39 mouse cellular contexts compared by ENCODE assay signal in the genomic region with DNA sequence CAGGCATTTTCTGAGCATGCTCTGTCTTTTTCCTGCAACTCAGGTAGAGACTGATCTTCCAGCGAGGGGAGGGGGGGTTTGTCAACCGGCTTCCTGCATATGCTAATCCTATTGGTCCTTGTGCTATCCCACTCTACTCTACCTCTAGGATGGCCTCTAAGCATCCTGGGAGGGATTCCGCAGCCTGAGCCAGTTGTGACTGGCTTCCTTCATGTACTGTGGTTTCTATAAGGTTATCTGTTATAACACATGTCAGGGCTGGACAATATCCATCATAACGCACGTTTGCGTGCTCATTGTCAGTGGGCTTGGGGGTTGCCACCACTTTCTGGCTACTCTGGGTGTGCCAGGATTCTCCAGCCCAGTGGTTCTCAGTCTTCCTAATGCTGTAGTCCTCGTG. TPM values are rescaled to one million over a fixed set of nuclear protein-coding genes. Genes with fewer than 3 reads are reported as not detected.
A peak's percentile ranks its signal among the peaks of the same experiment; 100 is the strongest.
DNase-seq lines count a peak whose midpoint lies in the region; ATAC-seq and TF ChIP-seq lines count a peak whose summit lies in the region.
"Had no signal": no experiment of that assay in that cellular context is flagged by ENCODE, and none has a peak within 500 bp of the region (broad histone marks: within the 10 kb centered on the region; RNA-seq: fewer than 3 reads in every experiment).

No protein-coding gene starts in this region.

- H3K9ac ChIP-seq in MEL (ENCODE audit: control insufficient read depth, low read depth, low read length, poor library complexity, severe bottlenecking) = no peak overlapping the region; the same call in 1 of the 2 replicates
- peak overlapping the region; percentile 41 for H3K9ac ChIP-seq in liver, embryonic 14.5 days (replicated peaks)
- H3K9ac ChIP-seq: forebrain, postnatal 0 days; heart, embryonic 15.5 days; lung, embryonic 15.5 days; midbrain, embryonic 12.5 days; neural tube, embryonic 12.5 days had no signal

- no peaks in the 10 kb centered on the region for H3K27me3 ChIP-seq in MEL (ENCODE audit: control insufficient read depth in 1 of 2, insufficient read depth in 2 of 2, low read length in 2 of 2)
- H3K27me3 ChIP-seq in liver, embryonic 14.5 days (ENCODE audit: control insufficient read depth, insufficient read depth, low read length) = no peaks in the 10 kb centered on the region
- H3K27me3 ChIP-seq: lung, embryonic 15.5 days; neural tube, embryonic 12.5 days had no signal

- no peak overlapping the region for H3K4me3 ChIP-seq in MEL (ENCODE audit: control insufficient read depth in 1 of 2, insufficient read depth in 1 of 2, low read depth in 2 of 2, low read length in 2 of 2)
- no peak overlapping the region for H3K4me3 ChIP-seq in liver, embryonic 14.5 days (ENCODE audit: insufficient read depth in 1 of 2, low read depth in 2 of 2, low read length in 2 of 2)
- H3K4me3 ChIP-seq: heart, embryonic 10.5 days; heart, embryonic 15.5 days; lung, embryonic 15.5 days; midbrain, embryonic 12.5 days; myocyte; neural tube, embryonic 12.5 days had no signal

- ATAC-seq in erythroid progenitor cell, adult 5-6 weeks (replicated peaks; ENCODE audit: low FRiP score, poor library complexity, severe bottlenecking) = peak; percentile 64
- peak; percentile 48 for ATAC-seq in liver, embryonic 14.5 days (ENCODE audit: insufficient read depth)
- peak; percentile 51 for ATAC-seq in megakaryocyte-erythroid progenitor cell, adult 5-6 weeks (replicated peaks; ENCODE audit: low FRiP score, low TSS enrichment, poor library complexity, severe bottlenecking)
- ATAC-seq: forebrain, postnatal 0 days; hindbrain, embryonic 16.5 days; Patski had no signal

- H3K4me1 ChIP-seq in MEL (ENCODE audit: control insufficient read depth in 1 of 2, insufficient read depth in 2 of 2, low read length in 2 of 2) = peaks cover 29 to 52% of the 10 kb centered on the region in 2 experiments
- H3K4me1 ChIP-seq in liver, embryonic 14.5 days (replicated peaks; ENCODE audit: control insufficient read depth in 2 of 2, insufficient read depth in 2 of 2, low read length in 1 of 2) = peaks cover 66 to 77% of the 10 kb centered on the region in 2 experiments
- H3K4me1 ChIP-seq: lung, embryonic 15.5 days had no signal

- peaks cover 0 to 49% of the 10 kb centered on the region in 2 experiments; a peak in 2 of 4 replicates for H3K36me3 ChIP-seq in MEL (ENCODE audit: control insufficient read depth in 1 of 2, insufficient read depth in 2 of 2, low read length in 2 of 2)
- no peaks in the 10 kb centered on the region for H3K36me3 ChIP-seq in liver, embryonic 14.5 days (replicated peaks; ENCODE audit: control insufficient read depth, insufficient read depth, low read depth)
- H3K36me3 ChIP-seq: heart, embryonic 10.5 days; heart, embryonic 15.5 days; lung, embryonic 15.5 days; midbrain, embryonic 12.5 days; neural tube, embryonic 12.5 days had no signal

- WGBS in liver, embryonic 14.5 days (ENCODE audit: insufficient replicate concordance) = 13% methylated on average over 7 of the region's 7 CpGs

- TF ChIP-seq CTCF in MEL (IDR thresholded peaks at IDR 0.05 in 2 of 3, conservative IDR thresholded peaks at IDR 0.05 in 1 of 3; ENCODE audit: control insufficient read depth in 1 of 3, insufficient read depth in 1 of 3, low read depth in 2 of 3, low read length in 3 of 3, poor library complexity in 1 of 3, severe bottlenecking in 1 of 3) = no peak
- TF ChIP-seq CTCF in liver, embryonic 14.5 days (IDR thresholded peaks at IDR 0.05; ENCODE audit: low read depth) = no peak

- peak in 1 of 2 experiments; percentile 32; a peak in 1 of 4 replicates for TF ChIP-seq POLR2A in MEL (IDR thresholded peaks at IDR 0.05; ENCODE audit: control insufficient read depth in 1 of 2, insufficient read depth in 1 of 2, low read depth in 1 of 2, low read length in 2 of 2, poor library complexity in 1 of 2)

- no peaks in the 10 kb centered on the region for H3K9me3 ChIP-seq in MEL (replicated peaks; ENCODE audit: insufficient read depth, low read length)
- no peaks in the 10 kb centered on the region for H3K9me3 ChIP-seq in liver, embryonic 14.5 days (ENCODE audit: control insufficient read depth, low read length)
- H3K9me3 ChIP-seq: heart, embryonic 10.5 days; heart, embryonic 15.5 days; lung, embryonic 15.5 days; midbrain, embryonic 12.5 days; neural tube, embryonic 12.5 days had no signal

- TF ChIP-seq EP300 in MEL (IDR thresholded peaks at IDR 0.05; ENCODE audit: low read depth in 1 of 2, low read length in 2 of 2) = peak; percentile 72 to 85
- TF ChIP-seq EP300 in liver, embryonic 14.5 days (IDR thresholded peaks at IDR 0.05; ENCODE audit: low read depth) = peak; percentile 88

- H3K79me2 ChIP-seq in MEL (ENCODE audit: control insufficient read depth, insufficient read depth, low read length, poor library complexity) = no peaks in the 10 kb centered on the region; the same call in 1 of the 2 replicates

- peak; percentile 72 for DNase-seq in MEL (ENCODE audit: low read depth, low spot score)
- peak in 1 of 3 experiments; percentile 63 for DNase-seq in liver, embryonic 14.5 days (ENCODE audit: low read depth in 3 of 3, low spot score in 3 of 3)
- DNase-seq in kidney, adult 8-10 months = no peak
- DNase-seq in frontal cortex, adult 2 months (ENCODE audit: extremely low spot score in 1 of 2, low spot score in 1 of 2) = no peak
- no peak for DNase-seq in cerebellum, adult 11-12 months
- DNase-seq: adrenal gland, postnatal 10 days; cerebellum, adult 11 months; cerebellum, postnatal 14 days; forebrain, postnatal 0 days; gastrocnemius, postnatal 25 days; heart, adult 11 months; kidney, adult 18-20 months; kidney, postnatal 4 days; layer of hippocampus, postnatal 36 days; left cerebral cortex, postnatal 4 days; right cerebral cortex, adult 18-20 months; spleen, adult 18-20 months; thymus, adult 18-20 months; thymus, postnatal 25 days had no signal

- TF ChIP-seq RAD21 in MEL (IDR thresholded peaks at IDR 0.05; ENCODE audit: low read depth, low read length) = no peak

- H3K27ac ChIP-seq in MEL (ENCODE audit: control insufficient read depth, low read depth, low read length) = peak overlapping the region; percentile 98
- peak overlapping the region; percentile 47 for H3K27ac ChIP-seq in liver, embryonic 14.5 days
- H3K27ac ChIP-seq: heart, embryonic 10.5 days; heart, embryonic 15.5 days; kidney, postnatal 0 days; lung, embryonic 15.5 days; midbrain, embryonic 12.5 days; neural tube, embryonic 12.5 days had no signal

- H3K4me2 ChIP-seq in liver, embryonic 14.5 days (ENCODE audit: low read depth) = peak overlapping the region; percentile 11; the same call in 1 of the 2 replicates
- H3K4me2 ChIP-seq: heart, embryonic 15.5 days; lung, embryonic 15.5 days; midbrain, embryonic 12.5 days; neural tube, embryonic 12.5 days had no signal

RNA-seq across cellular contexts. Expression of a gene that starts 12.5 kb away (rescaled TPM):
- total RNA-seq in MEL (2012; rRNA removed) = 20.3 and 22.5 TPM in 2 replicates
- 10 to 100 TPM in 1 of 2 experiments, not detected in 1; 50.2 TPM for polyA plus RNA-seq in MEL (2012; ENCODE audit: insufficient read depth in 1 of 2, insufficient read length in 2 of 2, low read depth in 1 of 2, low replicate concordance in 2 of 2, missing spikeins in 1 of 2)
- 17.2 and 22.3 TPM in 2 replicates for total RNA-seq in erythroid progenitor cell, adult 5-6 weeks (2015; ENCODE audit: low replicate concordance)
- 11.0 and 15.3 TPM in 2 replicates for total RNA-seq in erythroid progenitor cell, adult 5-6 weeks (2017; ENCODE audit: low replicate concordance)
- polyA plus RNA-seq in liver, embryonic 14.5 days (2012; rRNA removed) = 10.0 and 11.6 TPM in 2 replicates
- polyA plus RNA-seq in liver, embryonic 14.5 days (2014; fragmentation: Nextera tagmentation; extraction: Ambion mirVana) = 7.6 and 9.0 TPM in 2 replicates
- total RNA-seq in megakaryocyte-erythroid progenitor cell, adult 5-6 weeks (2014; fragmentation: Nextera tagmentation) = 33.9 and 43.0 TPM in 2 replicates
- total RNA-seq in megakaryocyte-erythroid progenitor cell, adult 5-6 weeks (2017) = 18.8 and 25.7 TPM in 2 replicates
- polyA plus RNA-seq in frontal cortex, adult 2 months (2012; rRNA removed) = 21.8 and 23.8 TPM in 2 replicates

RNA-seq across cellular contexts. Expression of a gene that starts 25.8 kb away (rescaled TPM):
- total RNA-seq in MEL (2012; rRNA removed) = 75.1 and 82.9 TPM in 2 replicates
- polyA plus RNA-seq in MEL (2012; ENCODE audit: insufficient read depth in 1 of 2, insufficient read length in 2 of 2, low read depth in 1 of 2, low replicate concordance in 2 of 2, missing spikeins in 1 of 2) = 100 to 1,000 TPM; 194 to 277 TPM
- total RNA-seq in erythroid progenitor cell, adult 5-6 weeks (2015; ENCODE audit: low replicate concordance) = 123 and 130 TPM in 2 replicates
- 77.8 and 88.3 TPM in 2 replicates for total RNA-seq in erythroid progenitor cell, adult 5-6 weeks (2017; ENCODE audit: low replicate concordance)
- polyA plus RNA-seq in liver, embryonic 14.5 days (2012; rRNA removed) = 72.5 and 86.9 TPM in 2 replicates
- polyA plus RNA-seq in liver, embryonic 14.5 days (2014; fragmentation: Nextera tagmentation; extraction: Ambion mirVana) = 89.2 and 107 TPM in 2 replicates
- total RNA-seq in megakaryocyte-erythroid progenitor cell, adult 5-6 weeks (2014; fragmentation: Nextera tagmentation) = 331 and 332 TPM in 2 replicates
- total RNA-seq in megakaryocyte-erythroid progenitor cell, adult 5-6 weeks (2017) = 91.3 and 113 TPM in 2 replicates
- polyA plus RNA-seq in frontal cortex, adult 2 months (2012; rRNA removed) = 0.08 TPM in 1 of 2 replicates, not detected in the other
- total RNA-seq: forebrain, postnatal 0 days; gastrocnemius, adult 18-20 months; gastrocnemius, postnatal 25 days; heart, postnatal 25 days; layer of hippocampus, adult 8-10 months; layer of hippocampus, postnatal 36 days; left cerebral cortex, postnatal 4 days; midbrain, postnatal 0 days had no signal
- polyA plus RNA-seq: cortical plate, adult 2 months; forebrain, postnatal 0 days; hindbrain, embryonic 16.5 days; intestine, embryonic 14.5 days; midbrain, postnatal 0 days; myocyte; Patski had no signal

RNA-seq across cellular contexts. Expression of a gene that starts 32.8 kb away (rescaled TPM):
- total RNA-seq in MEL (2012; rRNA removed) = not detected in 2 replicates
- not detected for polyA plus RNA-seq in MEL (2012; ENCODE audit: insufficient read depth in 1 of 2, insufficient read length in 2 of 2, low read depth in 1 of 2, low replicate concordance in 2 of 2, missing spikeins in 1 of 2)
- total RNA-seq in erythroid progenitor cell, adult 5-6 weeks (2015; ENCODE audit: low replicate concordance) = not detected in 2 replicates
- total RNA-seq in erythroid progenitor cell, adult 5-6 weeks (2017; ENCODE audit: low replicate concordance) = not detected in 2 replicates
- 0.10 and 0.19 TPM in 2 replicates for polyA plus RNA-seq in liver, embryonic 14.5 days (2012; rRNA removed)
- polyA plus RNA-seq in liver, embryonic 14.5 days (2014; fragmentation: Nextera tagmentation; extraction: Ambion mirVana) = 0.39 TPM in 1 of 2 replicates, not detected in the other
- total RNA-seq in megakaryocyte-erythroid progenitor cell, adult 5-6 weeks (2014; fragmentation: Nextera tagmentation) = not detected in 2 replicates
- total RNA-seq in megakaryocyte-erythroid progenitor cell, adult 5-6 weeks (2017) = not detected in 2 replicates
- polyA plus RNA-seq in frontal cortex, adult 2 months (2012; rRNA removed) = 0.10 TPM in 1 of 2 replicates, not detected in the other
- total RNA-seq: forebrain, postnatal 0 days; gastrocnemius, postnatal 25 days; heart, postnatal 25 days; layer of hippocampus, adult 8-10 months; layer of hippocampus, postnatal 36 days; left cerebral cortex, postnatal 4 days; megakaryocyte, adult 5-6 weeks; midbrain, postnatal 0 days had no signal
- polyA plus RNA-seq: embryonic facial prominence, embryonic 14.5 days; forebrain, postnatal 0 days; heart, embryonic 10.5 days; hindbrain, embryonic 11.5 days; hindbrain, embryonic 16.5 days; kidney, postnatal 0 days; lung, embryonic 15.5 days; midbrain, embryonic 12.5 days; midbrain, postnatal 0 days; myocyte; neural tube, embryonic 12.5 days; Patski had no signal

RNA-seq across cellular contexts. Expression of a gene that starts 45.0 kb away (rescaled TPM):
- 7.5 and 8.0 TPM in 2 replicates for total RNA-seq in MEL (2012; rRNA removed)
- polyA plus RNA-seq in MEL (2012; ENCODE audit: insufficient read depth in 1 of 2, insufficient read length in 2 of 2, low read depth in 1 of 2, low replicate concordance in 2 of 2, missing spikeins in 1 of 2) = 10 to 100 TPM in 1 of 2 experiments, not detected in 1; 16.4 TPM
- 13.0 and 16.9 TPM in 2 replicates for total RNA-seq in erythroid progenitor cell, adult 5-6 weeks (2015; ENCODE audit: low replicate concordance)
- 20.0 and 24.8 TPM in 2 replicates for total RNA-seq in erythroid progenitor cell, adult 5-6 weeks (2017; ENCODE audit: low replicate concordance)
- 4.5 and 5.4 TPM in 2 replicates for polyA plus RNA-seq in liver, embryonic 14.5 days (2012; rRNA removed)
- 5.3 and 7.5 TPM in 2 replicates for polyA plus RNA-seq in liver, embryonic 14.5 days (2014; fragmentation: Nextera tagmentation; extraction: Ambion mirVana)
- 20.1 and 32.0 TPM in 2 replicates for total RNA-seq in megakaryocyte-erythroid progenitor cell, adult 5-6 weeks (2014; fragmentation: Nextera tagmentation)
- total RNA-seq in megakaryocyte-erythroid progenitor cell, adult 5-6 weeks (2017) = 10.9 and 24.3 TPM in 2 replicates
- 31.0 and 33.7 TPM in 2 replicates for polyA plus RNA-seq in frontal cortex, adult 2 months (2012; rRNA removed)
